Mouse (Mus musculus) G1E (cell line): ENCODE results near the gene Tshb. TPM values are rescaled to one million over a fixed set of nuclear protein-coding genes. Genes with fewer than 3 reads are reported as not detected.

Experiments
- ATAC-seq: 2 replicates; pipeline ENCODE4 v1.8.0; 2016; ENCODE audit warnings: mild to moderate bottlenecking; ENCODE audit not compliant: insufficient number of reproducible peaks, poor library complexity, low FRiP score, severe bottlenecking; ENCODE audit errors: extremely low read depth
- DNase-seq: peaks from one replicate; pipeline ENCODE4 v3.0.0; 2012; ENCODE audit warnings: low spot score
- H3K27me3 ChIP-seq: 2 replicates; pipeline ENCODE4 v1.6.1; 2012; ENCODE audit warnings: mild to moderate bottlenecking, low read length, inconsistent platforms; ENCODE audit not compliant: insufficient read depth
- H3K36me3 ChIP-seq: replicated peaks from 2 replicates; pipeline ENCODE3; 2012; ENCODE audit warnings: mild to moderate bottlenecking, inconsistent platforms
- H3K4me1 ChIP-seq: 2 replicates; pipeline ENCODE4 v1.6.1; 2012; ENCODE audit warnings: low read depth, low read length, inconsistent platforms, mixed read lengths; ENCODE audit not compliant: insufficient read depth
- H3K4me3 ChIP-seq: 2 replicates; pipeline ENCODE4 v1.5.1; 2012; ENCODE audit warnings: low read depth, mild to moderate bottlenecking, inconsistent platforms, low read length, moderate library complexity, mixed read lengths
- H3K9me3 ChIP-seq: replicated peaks from 2 replicates; pipeline ENCODE4 v1.6.1; 2012; ENCODE audit warnings: inconsistent platforms
- CTCF ChIP-seq: IDR thresholded peaks from 2 replicates; pipeline ENCODE4 v1.5.1; 2012; ENCODE audit warnings: low read depth, low read length, inconsistent platforms, mixed read lengths
- GATA1 ChIP-seq: IDR thresholded peaks from 2 replicates; pipeline ENCODE4 v1.6.1; 2012; ENCODE audit warnings: borderline replicate concordance, low read length, inconsistent platforms, mixed read lengths
- GATA2 ChIP-seq: IDR thresholded peaks from 2 replicates; pipeline ENCODE4 v1.6.1; 2012; ENCODE audit warnings: low read depth, low read length, inconsistent platforms, borderline replicate concordance
- POLR2AphosphoS5 ChIP-seq: IDR thresholded peaks from 2 replicates; pipeline ENCODE4 v1.6.1; 2012; ENCODE audit warnings: low read depth, low read length, inconsistent platforms; ENCODE audit not compliant: insufficient replicate concordance
- TAL1 ChIP-seq: conservative IDR thresholded peaks from 2 replicates; pipeline ENCODE4 v1.6.1; 2012; ENCODE audit warnings: low read depth, low read length, inconsistent platforms, mixed read lengths
- polyA plus RNA-seq: library from polyadenylated mRNA; stranded (reverse); fragments of >175 nt; gene quantifications from 2 replicates; pipeline ENCODE4 v1.2.3, GENCODE M21; 2012
- total RNA-seq, 2 experiments: library from RNA; stranded (forward) in 1 of 2; stranded (reverse) in 1 of 2; fragments of 200-1000 nt in 1 of 2; fragments of >200 nt in 1 of 2; fragmentation: Nextera tagmentation in 1 of 2; gene quantifications; 2 replicates each; pipeline ENCODE4 v1.2.3; 2014 to 2017

The Tshb gene
- total and polyA plus RNA-seq, 3 experiments, result 0.11 TPM; not detected in 2

GRCm38 (mm10) chr3:102751136-102751535 lies 31.4 kb downstream of the Tshb start:
- H3K9me3 ChIP-seq, result no peaks in the 10 kb centered on the region
- H3K36me3 ChIP-seq, result no peaks in the 10 kb centered on the region
- H3K4me1 ChIP-seq, result no peaks in the 10 kb centered on the region
- H3K27me3 ChIP-seq, result peaks cover 2% of the 10 kb centered on the region; the same call in 1 of the 2 replicates
- TF ChIP-seq GATA1 (no peak), CTCF (no peak), GATA2 (no peak), POLR2AphosphoS5 (no peak), TAL1 (no peak)
- H3K4me3 ChIP-seq, result no peak overlapping the region
- ATAC-seq (no peak), DNase-seq (no peak)

GRCm38 (mm10) chr3:102748686-102749085 lies 33.8 kb downstream of the Tshb start:
- Histone ChIP-seq H3K9me3 (no peaks in the 10 kb centered on the region), H3K4me3 (no peak overlapping the region), H3K4me1 (no peaks in the 10 kb centered on the region), H3K36me3 (no peaks in the 10 kb centered on the region), H3K27me3 (peaks cover 2% of the 10 kb centered on the region; the same call in 1 of the 2 replicates)
- DNase-seq, result no peak
- no peak for TF ChIP-seq POLR2AphosphoS5
- TF ChIP-seq TAL1, result no peak
- TF ChIP-seq GATA2, result no peak
- TF ChIP-seq GATA1, result no peak
- no peak for TF ChIP-seq CTCF
- no peak for ATAC-seq

GRCm38 (mm10) chr3:102748038-102748437 lies 34.5 kb downstream of the Tshb start:
- H3K4me1 ChIP-seq, result no peaks in the 10 kb centered on the region
- no peak for TF ChIP-seq TAL1
- no peak for TF ChIP-seq POLR2AphosphoS5
- TF ChIP-seq GATA2, result no peak
- TF ChIP-seq GATA1, result no peak
- no peak for TF ChIP-seq CTCF
- no peaks in the 10 kb centered on the region for H3K9me3 ChIP-seq
- ATAC-seq (no peak), DNase-seq (no peak)
- peaks cover 2% of the 10 kb centered on the region; the same call in 1 of the 2 replicates for H3K27me3 ChIP-seq
- H3K4me3 ChIP-seq, result no peak overlapping the region
- H3K36me3 ChIP-seq, result no peaks in the 10 kb centered on the region

GRCm38 (mm10) chr3:102746174-102746573 lies 36.3 kb downstream of the Tshb start:
- no peaks in the 10 kb centered on the region for H3K9me3 ChIP-seq
- TF ChIP-seq GATA1, result no peak
- no peak for TF ChIP-seq POLR2AphosphoS5
- DNase-seq, result no peak
- H3K4me1 ChIP-seq, result no peaks in the 10 kb centered on the region
- no peaks in the 10 kb centered on the region for H3K36me3 ChIP-seq
- no peak for ATAC-seq
- no peak overlapping the region for H3K4me3 ChIP-seq
- H3K27me3 ChIP-seq, result no peaks in the 10 kb centered on the region

- H3K9me3 ChIP-seq, result no peaks in the 10 kb centered on the region
- H3K27me3 ChIP-seq, result no peaks in the 10 kb centered on the region
- H3K36me3 ChIP-seq, result no peaks in the 10 kb centered on the region
- DNase-seq (no peak), ATAC-seq (no peak)
- TF ChIP-seq TAL1 (no peak), CTCF (no peak)
- H3K4me3 ChIP-seq, result no peak overlapping the region
- no peaks in the 10 kb centered on the region for H3K4me1 ChIP-seq
Measured at GRCm38 (mm10) chr3:102744657-102745056, 37.9 kb downstream of the Tshb start.

GRCm38 (mm10) chr3:102743781-102744471 lies 38.6 kb downstream of the Tshb start:
- ATAC-seq, result no peak
- H3K4me3 ChIP-seq, result no peak overlapping the region

GRCm38 (mm10) chr3:102743202-102743601 lies 39.3 kb downstream of the Tshb start:
- no peak for DNase-seq
- no peaks in the 10 kb centered on the region for H3K27me3 ChIP-seq
- H3K36me3 ChIP-seq, result no peaks in the 10 kb centered on the region
- H3K9me3 ChIP-seq, result no peaks in the 10 kb centered on the region
- ATAC-seq, result no peak
- no peaks in the 10 kb centered on the region for H3K4me1 ChIP-seq
- TF ChIP-seq POLR2AphosphoS5, result no peak
- no peak for TF ChIP-seq CTCF
- no peak for TF ChIP-seq GATA1
- TF ChIP-seq TAL1, result no peak
- TF ChIP-seq GATA2, result no peak
- no peak overlapping the region for H3K4me3 ChIP-seq

More at GRCm38 (mm10) chr3:102743781-102744471, 38.6 kb downstream of the Tshb start:
- no peak for DNase-seq
- TF ChIP-seq CTCF (no peak), POLR2AphosphoS5 (no peak), GATA2 (no peak), GATA1 (no peak), TAL1 (no peak)
- no peaks in the 10 kb centered on the region for H3K4me1 ChIP-seq
- no peaks in the 10 kb centered on the region for H3K27me3 ChIP-seq
- H3K9me3 ChIP-seq, result no peaks in the 10 kb centered on the region
- H3K36me3 ChIP-seq, result no peaks in the 10 kb centered on the region
